Mouse (Mus musculus) stomach, postnatal 0 days (tissue): ENCODE measurements at regions not wholly inside any gene's neighbourhood (a gene's known extent, or its start where the extent isn't known, plus 50 kb on each side); places are given as distances from the start of the nearest gene placed in this dataset.

ENCODE experiments used
- CTCF ChIP-seq: IDR thresholded peaks from 2 replicates; pipeline ENCODE4 v1.5.1; 2016; ENCODE audit warnings: antibody characterized with exemption, low read depth, mild to moderate bottlenecking, moderate library complexity
- EP300 ChIP-seq: optimal IDR thresholded peaks from 2 replicates; pipeline ENCODE3; 2016; ENCODE audit warnings: antibody characterized with exemption

DNA sequence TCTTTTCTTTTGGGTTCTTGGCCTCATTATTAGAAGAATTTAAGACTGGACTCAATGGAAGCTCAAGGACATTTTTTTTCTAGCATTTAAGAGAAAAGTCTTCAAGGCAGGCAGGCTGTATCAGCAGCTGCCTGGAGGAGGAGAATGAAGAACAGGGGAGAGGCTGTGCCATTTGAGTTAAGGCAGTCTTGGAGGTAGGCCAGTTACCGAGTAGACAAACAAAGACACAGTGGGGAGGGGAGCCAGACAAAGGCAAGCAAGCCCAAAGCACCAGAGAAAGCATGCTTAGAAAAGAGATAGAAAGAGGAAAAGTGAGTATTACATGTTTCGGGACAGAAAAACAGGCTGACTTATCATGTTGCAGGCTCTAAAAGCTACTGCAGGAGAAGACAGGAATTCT, 392.0 kb downstream of the Igsf11 start:
- no peak for TF ChIP-seq CTCF
- TF ChIP-seq EP300: no peak
